Mouse (Mus musculus) G1E (cell line): Measurements from ENCODE around the gene Fcgr2b.

Source experiments
- CTCF ChIP-seq: IDR thresholded peaks from 2 replicates; pipeline ENCODE4 v1.5.1; 2012; ENCODE audit warnings: low read depth, low read length, inconsistent platforms, mixed read lengths
- GATA1 ChIP-seq: IDR thresholded peaks from 2 replicates; pipeline ENCODE4 v1.6.1; 2012; ENCODE audit warnings: borderline replicate concordance, low read length, inconsistent platforms, mixed read lengths
- GATA2 ChIP-seq: IDR thresholded peaks from 2 replicates; pipeline ENCODE4 v1.6.1; 2012; ENCODE audit warnings: low read depth, low read length, inconsistent platforms, borderline replicate concordance
- TAL1 ChIP-seq: conservative IDR thresholded peaks from 2 replicates; pipeline ENCODE4 v1.6.1; 2012; ENCODE audit warnings: low read depth, low read length, inconsistent platforms, mixed read lengths

DNA sequence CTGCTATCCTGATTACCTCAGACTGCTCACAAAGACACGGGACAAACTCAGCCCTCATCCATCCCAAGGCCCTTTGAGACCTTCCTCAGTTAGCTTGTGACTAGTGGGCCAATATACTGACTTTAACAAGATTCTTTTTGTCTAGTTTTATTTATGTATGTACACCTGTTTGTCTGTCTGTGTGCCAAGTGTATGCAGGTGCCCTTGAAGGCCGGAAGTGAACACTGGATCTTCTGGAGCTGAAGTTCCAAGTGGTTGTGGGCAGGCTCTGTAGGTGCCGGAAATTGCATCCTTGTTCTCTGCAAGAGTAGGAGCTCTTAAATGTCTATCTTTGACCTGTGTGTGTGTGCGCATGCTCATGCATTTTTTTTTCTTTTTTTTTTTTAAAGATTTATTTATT, 47.1 kb downstream of the Fcgr2b start:
- no peak for TF ChIP-seq GATA1
- TF ChIP-seq CTCF, result no peak
- no peak for TF ChIP-seq TAL1
- TF ChIP-seq GATA2, result no peak
